Mouse (Mus musculus): ENCODE data around the gene Cryaa.
"Not testable (repeated sequence)": the region's sequence is repeated elsewhere in the genome, so short reads cannot be mapped to it uniquely, and the experiment has no call there.

The Cryaa gene

GRCm38 (mm10) chr17:31660661-31661250, 16.9 kb upstream of the Cryaa start:
- DNase-seq (ENCODE audit: low spot score): no peak

GRCm38 (mm10) chr17:31662855-31663254, 14.8 kb upstream of the Cryaa start:
- no peak for DNase-seq (ENCODE audit: low spot score)

GRCm38 (mm10) chr17:31664760-31665159, 12.8 kb upstream of the Cryaa start:
- peak; percentile 86 for DNase-seq (ENCODE audit: low spot score)

GRCm38 (mm10) chr17:31668306-31668705, 9.3 kb upstream of the Cryaa start:
- DNase-seq (ENCODE audit: low spot score): no peak

GRCm38 (mm10) chr17:31670163-31670562, 7.4 kb upstream of the Cryaa start:
- DNase-seq (ENCODE audit: low spot score): peak; percentile 64

GRCm38 (mm10) chr17:31671698-31672097, 5.9 kb upstream of the Cryaa start:
- no peak for DNase-seq (ENCODE audit: low spot score)

GRCm38 (mm10) chr17:31672279-31672678, 5.3 kb upstream of the Cryaa start:
- no peak for DNase-seq (ENCODE audit: low spot score)

GRCm38 (mm10) chr17:31674426-31674825, 3.2 kb upstream of the Cryaa start:
- DNase-seq (ENCODE audit: low spot score): no peak

- DNase-seq (ENCODE audit: low spot score): no peak
Measured at GRCm38 (mm10) chr17:31680450-31680849, 2.8 kb downstream of the Cryaa start.

- DNase-seq (ENCODE audit: low spot score): peak; percentile 90
Measured at GRCm38 (mm10) chr17:31685514-31686224, 8.1 kb downstream of the Cryaa start.

- no peak for DNase-seq (ENCODE audit: low spot score)
Measured at GRCm38 (mm10) chr17:31686225-31686564, 8.6 kb downstream of the Cryaa start.

- no peak for DNase-seq (ENCODE audit: low spot score)
Measured at GRCm38 (mm10) chr17:31688112-31688511, 10.5 kb downstream of the Cryaa start.

GRCm38 (mm10) chr17:31689606-31690005, 12.0 kb downstream of the Cryaa start:
- DNase-seq (ENCODE audit: low spot score): no peak

- no peak for DNase-seq (ENCODE audit: low spot score)
Measured at GRCm38 (mm10) chr17:31692918-31693317, 15.3 kb downstream of the Cryaa start.

- DNase-seq (ENCODE audit: low spot score): peak; percentile 89
Measured at GRCm38 (mm10) chr17:31693330-31694022, 15.9 kb downstream of the Cryaa start.

GRCm38 (mm10) chr17:31694023-31694376, 16.4 kb downstream of the Cryaa start:
- no peak for DNase-seq (ENCODE audit: low spot score)

GRCm38 (mm10) chr17:31694949-31695348, 17.3 kb downstream of the Cryaa start:
- DNase-seq (ENCODE audit: low spot score): no peak

- DNase-seq (ENCODE audit: low spot score): not testable (repeated sequence)
Measured at GRCm38 (mm10) chr17:31695356-31695755, 17.7 kb downstream of the Cryaa start.

GRCm38 (mm10) chr17:31698347-31698746, 20.7 kb downstream of the Cryaa start:
- no peak for DNase-seq (ENCODE audit: low spot score)

GRCm38 (mm10) chr17:31703276-31703980, 25.8 kb downstream of the Cryaa start:
- DNase-seq (ENCODE audit: low spot score): no peak

GRCm38 (mm10) chr17:31705271-31706020, 27.8 kb downstream of the Cryaa start:
- no peak for DNase-seq (ENCODE audit: low spot score)

GRCm38 (mm10) chr17:31709121-31709741, 31.6 kb downstream of the Cryaa start:
- peak; percentile 34 for DNase-seq (ENCODE audit: low spot score)

All from retina, embryonic 14.5 days (tissue).